Mouse (Mus musculus): ENCODE results near the gene Gna12.

Gna12 gene

DNA sequence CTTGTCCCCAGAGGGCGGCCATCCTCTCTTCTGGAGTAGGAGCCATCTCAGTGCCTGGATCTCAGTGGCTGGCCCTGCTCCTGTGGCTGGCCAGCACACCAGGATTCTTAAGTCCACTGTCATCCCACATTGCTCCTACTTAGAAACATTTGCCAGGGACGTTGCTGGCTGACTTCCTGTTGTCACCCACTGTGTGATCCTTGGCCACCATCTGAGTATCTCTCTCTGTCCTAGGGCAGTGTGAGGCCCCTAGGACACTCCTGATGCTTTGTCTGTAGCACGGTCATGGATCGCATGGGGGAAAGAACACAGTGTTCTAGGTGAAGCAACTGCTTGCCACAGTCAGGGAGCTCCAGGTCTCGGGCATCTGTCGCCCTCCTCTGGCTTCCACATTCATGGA lies 119.9 kb downstream of the Gna12 start:
- no peak for DNase-seq (ENCODE audit: low spot score)
